In the genomic region with DNA sequence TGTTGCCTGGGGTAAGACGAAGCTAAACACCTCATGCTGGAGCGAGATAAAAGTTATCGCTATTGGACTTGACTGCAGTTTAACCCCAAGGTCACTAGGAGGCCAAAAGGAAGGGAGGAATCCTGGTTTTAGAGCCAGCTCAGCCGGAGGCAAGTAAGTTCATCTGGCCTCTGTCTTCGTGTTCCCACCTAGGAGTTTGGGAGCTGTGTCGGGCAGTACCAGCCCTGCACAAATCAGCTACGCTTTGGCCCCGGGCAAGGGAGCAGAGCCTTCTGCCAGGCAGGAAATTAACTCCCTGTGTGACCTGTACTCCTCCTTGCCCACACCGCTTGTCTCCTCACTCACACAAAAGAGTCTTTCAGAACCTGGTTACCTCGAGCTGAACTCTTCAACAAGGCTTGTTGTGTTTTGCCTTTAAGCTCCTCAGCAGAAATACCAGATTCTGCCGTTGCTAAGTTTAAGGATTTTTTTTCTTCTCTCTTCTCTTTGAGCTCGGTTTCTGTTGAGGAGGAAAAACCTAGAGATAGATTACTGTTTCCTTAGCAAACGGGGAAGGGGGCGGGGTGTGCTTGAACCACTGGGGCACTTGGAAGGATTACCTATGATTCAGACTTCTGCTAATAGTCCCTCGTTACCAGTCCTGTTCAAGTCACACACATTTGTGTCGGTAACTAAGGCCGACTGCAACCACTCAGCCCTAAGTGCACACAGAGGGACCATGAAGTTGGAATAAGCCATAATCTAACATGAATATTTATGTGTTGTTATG, we compare ENCODE assay signal across 8 mouse cellular contexts. TPM values are rescaled to one million over a fixed set of nuclear protein-coding genes. Genes with fewer than 3 reads are reported as not detected.
A peak's percentile ranks its signal among the peaks of the same experiment; 100 is the strongest.
DNase-seq lines count a peak whose midpoint lies in the region; ATAC-seq lines count a peak whose summit lies in the region.

Fam84b (minus strand) TSS at position 548 of the 769 bp plus-strand sequence.

- H3K4me3 ChIP-seq in heart, embryonic 16.5 days (ENCODE audit: low read length) = no peak within 1 kb of the TSS

- H3K4me1 ChIP-seq in heart, embryonic 16.5 days (ENCODE audit: control insufficient read depth, insufficient read depth, low read length) = peaks cover 9% of the 10 kb centered on the region

- ATAC-seq in heart, embryonic 16.5 days (replicated peaks; ENCODE audit: extremely low read depth, insufficient read depth, low FRiP score) = peak; percentile 41; the same call in 1 of the 2 replicates
- ATAC-seq in megakaryocyte progenitor cell, adult 5-6 weeks (replicated peaks; ENCODE audit: poor library complexity) = peak; percentile 76

- no peaks in the 10 kb centered on the region for H3K27me3 ChIP-seq in heart, embryonic 16.5 days (ENCODE audit: control insufficient read depth, insufficient read depth, low read length)

- H3K4me2 ChIP-seq in heart, embryonic 16.5 days (ENCODE audit: low read depth, low read length) = peak within 1 kb of the TSS; percentile 22

- H3K9ac ChIP-seq in heart, embryonic 16.5 days (ENCODE audit: low read length) = no peak within 1 kb of the TSS

- 25% methylated on average over 17 of the region's 17 CpGs for WGBS in heart, embryonic 16.5 days

- DNase-seq in lung, adult 18-20 months = peak; percentile 26 to 28
- DNase-seq in lung, postnatal 14 days = no peak
- peak; percentile 45 for DNase-seq in embryo, embryonic 9.5 days (ENCODE audit: extremely low spot score)
- no peak for DNase-seq in layer of hippocampus, postnatal 10 days (ENCODE audit: low spot score in 2 of 2)
- no peak for DNase-seq in right cerebral cortex, postnatal 14 days
- no peak for DNase-seq in gastrocnemius, postnatal 10 days

- H3K36me3 ChIP-seq in heart, embryonic 16.5 days (ENCODE audit: control insufficient read depth, insufficient read depth) = no peaks in the 10 kb centered on the region

- H3K27ac ChIP-seq in heart, embryonic 16.5 days (ENCODE audit: low read length) = no peak within 1 kb of the TSS

- H3K9me3 ChIP-seq in heart, embryonic 16.5 days (replicated peaks; ENCODE audit: control insufficient read depth, low read length) = peaks cover 3% of the 10 kb centered on the region; the same call in 1 of the 2 replicates

RNA-seq across cellular contexts. Expression of gene Fam84b, which starts in this region (rescaled TPM):
- polyA plus RNA-seq in heart, embryonic 16.5 days (2015; fragmentation: Nextera tagmentation; extraction: Ambion mirVana) = 3.9 and 5.9 TPM in 2 replicates
- total RNA-seq in layer of hippocampus, postnatal 10 days (2021) = 10 to 100 TPM; 12.4 to 14.4 TPM
- total RNA-seq in megakaryocyte progenitor cell, adult 5-6 weeks (2015) = 7.3 and 10.3 TPM in 2 replicates
- total RNA-seq in megakaryocyte progenitor cell, adult 5-6 weeks (2017) = 7.5 and 9.2 TPM in 2 replicates
- total RNA-seq in gastrocnemius, postnatal 10 days (2021) = 1 to 10 TPM; 3.0 to 4.0 TPM

Comparison
In these comparisons a context has a peak if more than half of its experiments do, and no peak if none do; other contexts are left out.
1. DNase-seq: peak in lung, adult 18-20 months (2 of 2) and embryo, embryonic 9.5 days (single experiment); none in lung, postnatal 14 days (single experiment), layer of hippocampus, postnatal 10 days (0 of 2), right cerebral cortex, postnatal 14 days (single experiment) and gastrocnemius, postnatal 10 days (single experiment).